Mouse (Mus musculus) CH12.LX (cell line): ENCODE measurements around the gene Ccdc58. TPM values are rescaled to one million over a fixed set of nuclear protein-coding genes. Genes with fewer than 3 reads are reported as not detected.

Source experiments
- DNase-seq: peaks from one replicate; pipeline ENCODE4 v3.0.0-alpha.2; 2013; ENCODE audit errors: extremely low read depth
- H3K27ac ChIP-seq: 2 replicates; pipeline ENCODE4 v1.5.1; 2012; ENCODE audit warnings: low read depth, mild to moderate bottlenecking, control low read depth, moderate library complexity; ENCODE audit not compliant: insufficient read depth
- H3K27me3 ChIP-seq: replicated peaks from 2 replicates; pipeline ENCODE3; 2012; ENCODE audit warnings: inconsistent platforms
- H3K36me3 ChIP-seq, 2 experiments: replicated peaks in 1 of 2; 2 replicates each; pipeline versions ENCODE3 to v1.6.1; 2012; ENCODE audit warnings: inconsistent platforms in 1 of 2, low read length in 1 of 2, mild to moderate bottlenecking in 1 of 2, mixed read lengths in 1 of 2, moderate library complexity in 1 of 2; ENCODE audit not compliant: control insufficient read depth in 1 of 2, insufficient read depth in 1 of 2
- H3K4me1 ChIP-seq, 2 experiments: 2 replicates each; pipeline ENCODE4 v1.6.1; 2012; ENCODE audit warnings: inconsistent platforms in 1 of 2, moderate library complexity in 1 of 2; ENCODE audit not compliant: insufficient read depth in 2 of 2, control insufficient read depth in 1 of 2
- H3K4me2 ChIP-seq: 2 replicates; pipeline ENCODE4 v1.6.1; 2012; ENCODE audit warnings: low read depth, mild to moderate bottlenecking, control low read depth; ENCODE audit not compliant: poor library complexity, insufficient read depth, severe bottlenecking
- H3K4me3 ChIP-seq, 3 experiments: fragments of 150-350 bp in 1 of 3; sonication (generic) in 1 of 3; replicated peaks in 1 of 3; 2 replicates each; pipeline versions ENCODE3 to v1.5.1; 2011 to 2012; ENCODE audit warnings: low read depth in 2 of 3, low read length in 2 of 3, mild to moderate bottlenecking in 2 of 3, moderate library complexity in 2 of 3, control low read depth in 1 of 3, improper control_type of control experiment in 1 of 3, inconsistent platforms in 1 of 3, mixed read lengths in 1 of 3; ENCODE audit not compliant: poor library complexity in 1 of 3
- H3K79me2 ChIP-seq: replicated peaks from 2 replicates; pipeline ENCODE4 v1.6.1; 2012; ENCODE audit warnings: mild to moderate bottlenecking, moderate library complexity; ENCODE audit not compliant: control insufficient read depth, poor library complexity, insufficient read depth, severe bottlenecking; ENCODE audit errors: extremely low read depth
- H3K9ac ChIP-seq: 2 replicates; pipeline ENCODE4 v1.6.1; 2012; ENCODE audit warnings: low read depth, mild to moderate bottlenecking, control low read depth, moderate library complexity; ENCODE audit not compliant: insufficient read depth
- H3K9me3 ChIP-seq: replicated peaks from 2 replicates; pipeline ENCODE3; 2012; ENCODE audit warnings: low read length, inconsistent platforms, mixed read lengths
- ELF1 ChIP-seq: IDR thresholded peaks from 2 replicates; pipeline ENCODE4 v1.6.1; 2014; ENCODE audit warnings: low read depth, mild to moderate bottlenecking, inconsistent platforms, low read length, improper control_type of control experiment
- EP300 ChIP-seq: IDR thresholded peaks from 2 replicates; pipeline ENCODE4 v1.6.1; 2011; ENCODE audit warnings: low read length, improper control_type of control experiment
- GABPA ChIP-seq: IDR thresholded peaks from 2 replicates; pipeline ENCODE4 v1.6.1; 2012; ENCODE audit warnings: low read depth, low read length, improper control_type of control experiment, inconsistent platforms; ENCODE audit not compliant: insufficient replicate concordance
- HCFC1 ChIP-seq: IDR thresholded peaks from 2 replicates; pipeline ENCODE4 v1.6.1; 2012; ENCODE audit warnings: low read depth, mild to moderate bottlenecking, inconsistent platforms, low read length, improper control_type of control experiment
- IRF4 ChIP-seq: IDR thresholded peaks from 2 replicates; pipeline ENCODE4 v1.6.1; 2014; ENCODE audit warnings: low read depth, mild to moderate bottlenecking, inconsistent platforms, low read length, improper control_type of control experiment
- JUN ChIP-seq: IDR thresholded peaks from 2 replicates; pipeline ENCODE4 v1.6.1; 2011; ENCODE audit warnings: low read depth, mild to moderate bottlenecking, low read length, improper control_type of control experiment, moderate library complexity; ENCODE audit not compliant: insufficient read depth
- JUND ChIP-seq: conservative IDR thresholded peaks from 2 replicates; pipeline ENCODE4 v1.6.1; 2011; ENCODE audit warnings: low read depth, low read length, improper control_type of control experiment
- MAFK ChIP-seq: IDR thresholded peaks from 2 replicates; pipeline ENCODE4 v1.6.1; 2011; ENCODE audit warnings: low read length, improper control_type of control experiment; ENCODE audit not compliant: insufficient replicate concordance
- MAX ChIP-seq: IDR thresholded peaks from 2 replicates; pipeline ENCODE4 v1.6.1; 2011; ENCODE audit warnings: low read length, improper control_type of control experiment
- MEF2A ChIP-seq: IDR thresholded peaks from 2 replicates; pipeline ENCODE4 v1.6.1; 2014; ENCODE audit warnings: low read depth, mild to moderate bottlenecking, inconsistent platforms, low read length, improper control_type of control experiment, borderline replicate concordance
- MXI1 ChIP-seq: IDR thresholded peaks from 2 replicates; pipeline ENCODE4 v1.6.1; 2011; ENCODE audit warnings: mild to moderate bottlenecking, low read depth, low read length, improper control_type of control experiment
- NRF1 ChIP-seq: IDR thresholded peaks from 2 replicates; pipeline ENCODE4 v1.6.1; 2014; ENCODE audit warnings: low read depth, mild to moderate bottlenecking, inconsistent platforms, low read length, improper control_type of control experiment, moderate library complexity
- PAX5 ChIP-seq: IDR thresholded peaks from 2 replicates; pipeline ENCODE4 v1.6.1; 2012; ENCODE audit warnings: low read length, inconsistent platforms, mixed read lengths
- POLR2AphosphoS2 ChIP-seq: IDR thresholded peaks from 2 replicates; pipeline ENCODE4 v1.6.1; 2011; ENCODE audit warnings: low read depth, low read length, improper control_type of control experiment
- TCF12 ChIP-seq: IDR thresholded peaks from 2 replicates; pipeline ENCODE4 v1.6.1; 2014; ENCODE audit warnings: low read depth, mild to moderate bottlenecking, inconsistent platforms, low read length, improper control_type of control experiment
- UBTF ChIP-seq: IDR thresholded peaks from 2 replicates; pipeline ENCODE4 v1.6.1; 2012; ENCODE audit warnings: low read depth, mild to moderate bottlenecking, inconsistent platforms, low read length, improper control_type of control experiment, moderate library complexity
- USF1 ChIP-seq: IDR thresholded peaks from 2 replicates; pipeline ENCODE4 v1.6.1; 2014; ENCODE audit warnings: low read depth, mild to moderate bottlenecking, inconsistent platforms, low read length, improper control_type of control experiment
- USF2 ChIP-seq: conservative IDR thresholded peaks from 2 replicates; pipeline ENCODE4 v1.6.1; 2011; ENCODE audit warnings: low read depth, low read length, improper control_type of control experiment
- ZC3H11A ChIP-seq: IDR thresholded peaks from 2 replicates; pipeline ENCODE4 v1.6.1; 2012; ENCODE audit warnings: low read depth, mild to moderate bottlenecking, inconsistent platforms, low read length, improper control_type of control experiment
- dilution Hi-C: fragments of 300-500 bp; cut with MboI; formaldehyde crosslinking; loops from 2 replicates; pipeline ENCODE4 v1.14.3; 2020; ENCODE audit warnings: low sequenced_read_pairs; ENCODE audit not compliant: extremely low pct_unique_long_range_greater_than_20kb, extremely low pct_ligation_motif_present
- in situ Hi-C: fragments of 300-500 bp; cut with MboI; formaldehyde crosslinking; loops from 3 replicates; pipeline ENCODE4 v1.14.3; 2019; ENCODE audit warnings: low sequenced_read_pairs, low pct_ligation_motif_present, low pct_unique_long_range_greater_than_20kb, mixed read lengths
- polyA plus RNA-seq: library from polyadenylated mRNA; unstranded; fragments of >175 nt; gene quantifications from 2 replicates; pipeline ENCODE4 v1.2.1, GENCODE M21; 2012; ENCODE audit warnings: low read depth; ENCODE audit not compliant: insufficient read length
- total RNA-seq, 2 experiments: library from RNA; depleted of rRNA; stranded (reverse); fragments of 300-350 nt in 1 of 2; fragments of >200 nt in 1 of 2; gene quantifications; 2 replicates each; pipeline ENCODE4 v1.2.3; 2012 to 2014

Ccdc58 gene
- total and polyA plus RNA-seq, 3 experiments = 188 to 545 (median 280) TPM

- no peak overlapping the region for H3K27ac ChIP-seq
- peaks cover 2% of the 10 kb centered on the region; the same call in 1 of the 2 replicates for H3K79me2 ChIP-seq
- H3K4me2 ChIP-seq = no peak overlapping the region
- H3K4me3 ChIP-seq = no peak overlapping the region
- no peak for DNase-seq
- dilution Hi-C loops = no loop called here
- no peak overlapping the region for H3K9ac ChIP-seq
- H3K9me3 ChIP-seq = no peaks in the 10 kb centered on the region
- H3K27me3 ChIP-seq = no peaks in the 10 kb centered on the region
- in situ Hi-C loops = no loop called here
- H3K4me1 ChIP-seq = peaks cover 2 to 13% of the 10 kb centered on the region in 2 experiments
- peaks cover 0 to 68% of the 10 kb centered on the region in 2 experiments for H3K36me3 ChIP-seq
- TF ChIP-seq GABPA (no peak), EP300 (no peak), JUN (no peak), MAX (no peak), NRF1 (no peak), MAFK (no peak), PAX5 (no peak), IRF4 (no peak), MEF2A (no peak), USF2 (no peak), TCF12 (no peak), POLR2AphosphoS2 (no peak; the same call in 1 of the 2 replicates), ELF1 (no peak), JUND (no peak)
- TF ChIP-seq, all 38 proteins: peak for 0
Measured at GRCm38 (mm10) chr16:36063315-36063714, 8.2 kb upstream of the Ccdc58 start.

GRCm38 (mm10) chr16:36064904-36065303, 6.6 kb upstream of the Ccdc58 start:
- no peak for TF ChIP-seq UBTF
- 0 out of 2 replicates have a peak, but pooled peaks have one; percentile 2 for TF ChIP-seq POLR2AphosphoS2
- TF ChIP-seq USF1 = no peak
- TF ChIP-seq MXI1 = no peak
- TF ChIP-seq HCFC1 = no peak
- no peak for TF ChIP-seq ZC3H11A
- H3K27ac ChIP-seq = no peak overlapping the region
- no peak overlapping the region for H3K4me2 ChIP-seq
- peaks cover 10% of the 10 kb centered on the region for H3K79me2 ChIP-seq
- peaks cover 9 to 27% of the 10 kb centered on the region in 2 experiments for H3K4me1 ChIP-seq
- no peak for DNase-seq
- H3K27me3 ChIP-seq = no peaks in the 10 kb centered on the region
- peaks cover 0 to 74% of the 10 kb centered on the region in 2 experiments for H3K36me3 ChIP-seq
- no peaks in the 10 kb centered on the region for H3K9me3 ChIP-seq
- in situ Hi-C loops (no loop called here), dilution Hi-C loops (no loop called here)
- H3K9ac ChIP-seq = no peak overlapping the region
- no peak overlapping the region for H3K4me3 ChIP-seq
